Mouse (Mus musculus): ENCODE data around the gene Tbc1d14.
A peak's percentile ranks its signal among the peaks of the same experiment; 100 is the strongest.

GRCm38 (mm10) chr5:36584299-36584698 lies 8.8 kb downstream of the Tbc1d14 start:
- TF ChIP-seq POLR2A (IDR thresholded peaks at IDR 0.05; ENCODE audit: borderline replicate concordance, extremely low read depth, low read depth, low read length): no peak
- TF ChIP-seq CTCF (IDR thresholded peaks at IDR 0.05; ENCODE audit: insufficient read depth, low read length): 0 out of 2 replicates have a peak, but pooled peaks have one; percentile 13

All from lung, adult 2 months (tissue).